Mouse (Mus musculus) MEL (cell line): ENCODE results near the gene Ren1. TPM values are rescaled to one million over a fixed set of nuclear protein-coding genes. Genes with fewer than 3 reads are reported as not detected.

Experiments
- DNase-seq: peaks from one replicate; pipeline ENCODE4 v3.0.0; 2011; ENCODE audit warnings: low read depth, low spot score
- H3K27ac ChIP-seq: 2 replicates; pipeline ENCODE4 v1.5.1; 2012; ENCODE audit warnings: low read depth, mild to moderate bottlenecking, control low read depth, low read length, moderate library complexity; ENCODE audit not compliant: control insufficient read depth
- H3K27me3 ChIP-seq, 2 experiments: fragments of 150-350 bp in 1 of 2; sonication (generic) in 1 of 2; 2 replicates each; pipeline ENCODE4 v1.6.1; 2012; ENCODE audit warnings: low read length in 2 of 2, mild to moderate bottlenecking in 2 of 2, improper control_type of control experiment in 1 of 2, moderate library complexity in 1 of 2; ENCODE audit not compliant: insufficient read depth in 2 of 2, control insufficient read depth in 1 of 2
- H3K36me3 ChIP-seq, 2 experiments: 2 replicates each; pipeline ENCODE4 v1.6.1; 2012 to 2014; ENCODE audit warnings: low read length in 2 of 2, improper control_type of control experiment in 1 of 2, inconsistent platforms in 1 of 2, mild to moderate bottlenecking in 1 of 2; ENCODE audit not compliant: insufficient read depth in 2 of 2, control insufficient read depth in 1 of 2
- H3K4me1 ChIP-seq, 2 experiments: fragments of 150-350 bp in 1 of 2; sonication (generic) in 1 of 2; 2 replicates each; pipeline ENCODE4 v1.6.1; 2012; ENCODE audit warnings: low read length in 2 of 2, improper control_type of control experiment in 1 of 2, mild to moderate bottlenecking in 1 of 2; ENCODE audit not compliant: insufficient read depth in 2 of 2, control insufficient read depth in 1 of 2
- H3K4me3 ChIP-seq, 2 experiments: fragments of 150-350 bp in 1 of 2; sonication (generic) in 1 of 2; 2 replicates each; pipeline ENCODE4 v1.5.1; 2012; ENCODE audit warnings: low read depth in 2 of 2, low read length in 2 of 2, mild to moderate bottlenecking in 2 of 2, moderate library complexity in 2 of 2, control low read depth in 1 of 2, improper control_type of control experiment in 1 of 2; ENCODE audit not compliant: control insufficient read depth in 1 of 2, insufficient read depth in 1 of 2
- H3K79me2 ChIP-seq: 2 replicates; pipeline ENCODE4 v1.6.1; 2012; ENCODE audit warnings: mild to moderate bottlenecking, low read length, moderate library complexity; ENCODE audit not compliant: control insufficient read depth, poor library complexity, insufficient read depth
- H3K9ac ChIP-seq: 2 replicates; pipeline ENCODE4 v1.6.1; 2012; ENCODE audit warnings: low read depth, mild to moderate bottlenecking, control low read depth, low read length, moderate library complexity; ENCODE audit not compliant: control insufficient read depth, poor library complexity, severe bottlenecking
- H3K9me3 ChIP-seq: fragments of 150-350 bp; sonication (generic); replicated peaks from 2 replicates; pipeline ENCODE4 v1.6.1; 2012; ENCODE audit warnings: mild to moderate bottlenecking, low read length, improper control_type of control experiment, moderate library complexity; ENCODE audit not compliant: insufficient read depth
- CHD1 ChIP-seq: IDR thresholded peaks from 2 replicates; pipeline ENCODE4 v1.6.1; 2012; ENCODE audit warnings: low read depth, mild to moderate bottlenecking, inconsistent platforms, low read length, improper control_type of control experiment
- E2F4 ChIP-seq: IDR thresholded peaks from 2 replicates; pipeline ENCODE4 v1.6.1; 2011; ENCODE audit warnings: low read depth, low read length, improper control_type of control experiment, borderline replicate concordance
- GABPA ChIP-seq: IDR thresholded peaks from 2 replicates; pipeline ENCODE4 v1.6.1; 2012; ENCODE audit warnings: low read depth, mild to moderate bottlenecking, inconsistent platforms, low read length, improper control_type of control experiment, moderate library complexity
- GATA1 ChIP-seq: IDR thresholded peaks from 2 replicates; pipeline ENCODE4 v1.6.1; 2011; ENCODE audit warnings: low read depth, low read length, improper control_type of control experiment
- HCFC1 ChIP-seq: IDR thresholded peaks from 2 replicates; pipeline ENCODE4 v1.6.1; 2012; ENCODE audit warnings: low read depth, mild to moderate bottlenecking, inconsistent platforms, low read length, improper control_type of control experiment, moderate library complexity
- JUND ChIP-seq: IDR thresholded peaks from 2 replicates; pipeline ENCODE4 v1.6.1; 2011; ENCODE audit warnings: low read depth, mild to moderate bottlenecking, improper control_type of control experiment, low read length
- MAFK ChIP-seq: IDR thresholded peaks from 2 replicates; pipeline ENCODE4 v1.6.1; 2011; ENCODE audit warnings: low read depth, mild to moderate bottlenecking, low read length, improper control_type of control experiment, borderline replicate concordance
- MEF2A ChIP-seq: IDR thresholded peaks from 2 replicates; pipeline ENCODE4 v1.6.1; 2014; ENCODE audit warnings: low read depth, mild to moderate bottlenecking, inconsistent platforms, low read length, improper control_type of control experiment; ENCODE audit not compliant: poor library complexity, insufficient replicate concordance, severe bottlenecking; ENCODE audit errors: extremely low read depth
- MXI1 ChIP-seq: IDR thresholded peaks from 2 replicates; pipeline ENCODE4 v1.6.1; 2011; ENCODE audit warnings: mild to moderate bottlenecking, low read depth, low read length, improper control_type of control experiment
- MYC ChIP-seq: IDR thresholded peaks from 2 replicates; pipeline ENCODE4 v1.6.1; 2011; ENCODE audit warnings: low read depth, mild to moderate bottlenecking, low read length, improper control_type of control experiment, moderate library complexity
- POLR2AphosphoS2 ChIP-seq: IDR thresholded peaks from 2 replicates; pipeline ENCODE4 v1.6.1; 2011; ENCODE audit warnings: low read length, improper control_type of control experiment
- POLR2AphosphoS5 ChIP-seq: IDR thresholded peaks from 2 replicates; pipeline ENCODE4 v1.6.1; 2012; ENCODE audit warnings: low read depth, borderline replicate concordance, mild to moderate bottlenecking, inconsistent platforms, low read length, moderate library complexity, mixed read lengths
- RCOR1 ChIP-seq: IDR thresholded peaks from 2 replicates; pipeline ENCODE4 v1.6.1; 2012; ENCODE audit warnings: low read depth, mild to moderate bottlenecking, inconsistent platforms, low read length, improper control_type of control experiment
- UBTF ChIP-seq: IDR thresholded peaks from 2 replicates; pipeline ENCODE4 v1.6.1; 2012; ENCODE audit warnings: low read depth, mild to moderate bottlenecking, inconsistent platforms, low read length, improper control_type of control experiment, moderate library complexity, borderline replicate concordance; ENCODE audit not compliant: insufficient read depth
- USF1 ChIP-seq: IDR thresholded peaks from 2 replicates; pipeline ENCODE4 v1.6.1; 2014; ENCODE audit warnings: low read depth, mild to moderate bottlenecking, inconsistent platforms, low read length, improper control_type of control experiment, moderate library complexity
- ZMIZ1 ChIP-seq: IDR thresholded peaks from 2 replicates; pipeline ENCODE4 v1.6.1; 2012; ENCODE audit warnings: low read depth, mild to moderate bottlenecking, inconsistent platforms, low read length, improper control_type of control experiment, moderate library complexity
- polyA plus RNA-seq, 2 experiments: library from polyadenylated mRNA; stranded (reverse) in 1 of 2; unstranded in 1 of 2; fragments of >175 nt in 1 of 2; fragments of >200 nt in 1 of 2; gene quantifications; 2 replicates each; pipeline versions ENCODE4 v1.2.1 to v1.2.4; 2012; ENCODE audit warnings: low replicate concordance in 2 of 2, low read depth in 1 of 2; ENCODE audit not compliant: insufficient read length in 2 of 2, insufficient read depth in 1 of 2, missing spikeins in 1 of 2
- total RNA-seq: library from RNA; depleted of rRNA; stranded (reverse); fragments of 300-350 nt; gene quantifications from 2 replicates; pipeline ENCODE4 v1.2.3, GENCODE M21; 2012

The Ren1 gene
- total and polyA plus RNA-seq, 3 experiments = 6.9 to 16.8 TPM; not detected in 1

DNA sequence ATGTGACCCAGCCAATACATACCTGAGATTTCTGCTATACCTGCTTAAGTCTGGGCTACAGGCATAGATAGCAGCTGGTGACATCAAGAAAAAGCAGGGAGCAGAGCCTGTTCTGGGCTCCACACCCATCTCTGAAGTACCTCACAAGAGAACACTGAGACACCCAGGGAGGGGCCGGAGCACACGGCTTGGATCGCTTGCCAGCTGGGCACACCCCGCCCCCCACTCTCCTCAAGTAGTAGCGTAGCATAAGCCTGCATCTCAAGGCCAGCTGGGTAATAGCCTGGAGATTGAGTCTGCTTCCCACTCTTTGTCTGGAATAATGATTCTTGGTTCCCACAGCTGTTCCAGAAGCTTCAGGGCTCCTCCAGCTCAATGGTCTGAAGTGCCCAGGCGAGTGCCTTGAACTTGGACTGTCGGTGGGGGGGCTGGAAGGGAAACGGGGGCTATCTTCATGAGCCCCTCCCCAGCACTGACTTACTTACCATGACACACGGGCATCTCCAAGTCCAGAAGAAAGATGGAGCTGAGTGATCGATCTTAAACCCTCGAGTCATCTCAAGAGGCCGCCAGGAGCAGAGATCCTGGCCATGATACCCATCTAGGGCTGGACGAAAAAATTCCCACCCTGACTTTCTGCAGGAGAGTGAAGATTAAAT is 28.9 kb upstream of the Ren1 start, which contains the start of gene Kiss1:
TSS of gene Kiss1 (plus strand) at position 609 of the 659 bp plus-strand sequence.
- Histone ChIP-seq H3K27me3 (peaks cover 0 to 3% of the 10 kb centered on the region in 2 experiments; a peak in 1 of 4 replicates), H3K9ac (no peak within 1 kb of the TSS), H3K9me3 (no peaks in the 10 kb centered on the region), H3K79me2 (no peaks in the 10 kb centered on the region), H3K4me3 (no peak within 1 kb of the TSS), H3K27ac (no peak within 1 kb of the TSS), H3K4me1 (no peaks in the 10 kb centered on the region), H3K36me3 (no peaks in the 10 kb centered on the region)
- no peak for DNase-seq
- TF ChIP-seq MXI1 (no peak), MAFK (no peak), POLR2AphosphoS5 (no peak), MYC (no peak), CHD1 (no peak), POLR2AphosphoS2 (no peak), JUND (no peak), USF1 (no peak), E2F4 (no peak), RCOR1 (no peak), HCFC1 (no peak), GATA1 (no peak), GABPA (no peak)

- Histone ChIP-seq H3K4me1 (no peaks in the 10 kb centered on the region), H3K9me3 (no peaks in the 10 kb centered on the region), H3K9ac (no peak overlapping the region), H3K27me3 (peaks cover 2 to 3% of the 10 kb centered on the region in 2 experiments; a peak in 2 of 4 replicates), H3K36me3 (no peaks in the 10 kb centered on the region), H3K79me2 (no peaks in the 10 kb centered on the region), H3K4me3 (no peak overlapping the region), H3K27ac (no peak overlapping the region)
- no peak for DNase-seq
- TF ChIP-seq UBTF = no peak
- TF ChIP-seq MEF2A = no peak
- no peak for TF ChIP-seq ZMIZ1
Measured at GRCm38 (mm10) chr1:133323333-133323732, 27.0 kb upstream of the Ren1 start.
